Mouse (Mus musculus): ENCODE results near the gene Hagh. TPM values are rescaled to one million over a fixed set of nuclear protein-coding genes. Genes with fewer than 3 reads are reported as not detected.

Hagh gene
- polyA plus RNA-seq, 1 experiment from 2014 or later = 61.5 TPM

GRCm38 (mm10) chr17:24898041-24898854 lies 58.3 kb downstream of the Hagh start:
- Histone ChIP-seq H3K4me3 (peak overlapping the region; percentile 4; the same call in 1 of the 2 replicates), H3K4me2 (0 out of 2 replicates have a peak overlapping the region, but pooled peaks have one; percentile 92), H3K27ac (no peak overlapping the region), H3K36me3 (replicated peaks) (peaks cover 60% of the 10 kb centered on the region), H3K9ac (peak overlapping the region; percentile 90; the same call in 1 of the 2 replicates), H3K27me3 (replicated peaks) (no peaks in the 10 kb centered on the region), H3K4me1 (peaks cover 45% of the 10 kb centered on the region), H3K9me3 (no peaks in the 10 kb centered on the region)
- WGBS = 92% methylated on average over 4 of the region's 4 CpGs
- ATAC-seq (replicated peaks) = no peak

GRCm38 (mm10) chr17:24899153-24899552 lies 59.2 kb downstream of the Hagh start:
- Histone ChIP-seq H3K9me3 (no peaks in the 10 kb centered on the region), H3K27ac (no peak overlapping the region), H3K27me3 (replicated peaks) (no peaks in the 10 kb centered on the region), H3K36me3 (replicated peaks) (peaks cover 66% of the 10 kb centered on the region), H3K4me2 (no peak overlapping the region), H3K9ac (no peak overlapping the region), H3K4me3 (no peak overlapping the region), H3K4me1 (peaks cover 36% of the 10 kb centered on the region)
- ATAC-seq (replicated peaks) = no peak
- WGBS = 83% methylated on average over 5 of the region's 5 CpGs

- ATAC-seq (replicated peaks) = no peak
- 95% methylated on average over 6 of the region's 6 CpGs for WGBS
- H3K9ac ChIP-seq = no peak overlapping the region
- peaks cover 32% of the 10 kb centered on the region for H3K4me1 ChIP-seq
- peaks cover 73% of the 10 kb centered on the region for H3K36me3 ChIP-seq (replicated peaks)
- H3K27me3 ChIP-seq (replicated peaks) = no peaks in the 10 kb centered on the region
- no peak overlapping the region for H3K4me2 ChIP-seq
- H3K4me3 ChIP-seq = no peak overlapping the region
- H3K9me3 ChIP-seq = no peaks in the 10 kb centered on the region
- no peak overlapping the region for H3K27ac ChIP-seq
Observed at GRCm38 (mm10) chr17:24900014-24900413, 60.1 kb downstream of the Hagh start.

GRCm38 (mm10) chr17:24902124-24902523 lies 62.2 kb downstream of the Hagh start:
- Histone ChIP-seq H3K27ac (no peak overlapping the region), H3K4me2 (no peak overlapping the region), H3K36me3 (replicated peaks) (peaks cover 91% of the 10 kb centered on the region), H3K4me3 (no peak overlapping the region), H3K9ac (no peak overlapping the region), H3K9me3 (no peaks in the 10 kb centered on the region), H3K4me1 (peaks cover 14% of the 10 kb centered on the region), H3K27me3 (replicated peaks) (no peaks in the 10 kb centered on the region)
- 88% methylated on average over 5 of the region's 5 CpGs for WGBS
- no peak for ATAC-seq (replicated peaks)

GRCm38 (mm10) chr17:24902671-24903474 lies 62.9 kb downstream of the Hagh start:
- Histone ChIP-seq H3K4me2 (no peak overlapping the region), H3K27me3 (replicated peaks) (no peaks in the 10 kb centered on the region), H3K9me3 (no peaks in the 10 kb centered on the region), H3K36me3 (replicated peaks) (peaks cover 94% of the 10 kb centered on the region), H3K9ac (no peak overlapping the region), H3K4me1 (peaks cover 7% of the 10 kb centered on the region), H3K4me3 (no peak overlapping the region), H3K27ac (no peak overlapping the region)
- ATAC-seq (replicated peaks) = no peak
- WGBS = 71% methylated on average over 9 of the region's 9 CpGs

GRCm38 (mm10) chr17:24903767-24904166 lies 63.8 kb downstream of the Hagh start:
- H3K9me3 ChIP-seq = no peaks in the 10 kb centered on the region
- no peaks in the 10 kb centered on the region for H3K4me1 ChIP-seq

GRCm38 (mm10) chr17:24907591-24907990 lies 67.6 kb downstream of the Hagh start:
- Histone ChIP-seq H3K9me3 (no peaks in the 10 kb centered on the region), H3K4me2 (no peak overlapping the region), H3K4me1 (no peaks in the 10 kb centered on the region), H3K9ac (no peak overlapping the region), H3K27me3 (replicated peaks) (no peaks in the 10 kb centered on the region), H3K36me3 (replicated peaks) (peaks cover 89% of the 10 kb centered on the region), H3K27ac (no peak overlapping the region), H3K4me3 (no peak overlapping the region)
- no peak for ATAC-seq (replicated peaks)
- WGBS = 97% methylated on average over 2 of the region's 2 CpGs

More at GRCm38 (mm10) chr17:24903767-24904166, 63.8 kb downstream of the Hagh start:
- Histone ChIP-seq H3K27ac (no peak overlapping the region), H3K27me3 (replicated peaks) (no peaks in the 10 kb centered on the region), H3K4me3 (no peak overlapping the region), H3K36me3 (replicated peaks) (peaks cover 94% of the 10 kb centered on the region), H3K9ac (no peak overlapping the region), H3K4me2 (no peak overlapping the region)
- WGBS = 95% methylated on average over 9 of the region's 9 CpGs
- ATAC-seq (replicated peaks) = no peak

GRCm38 (mm10) chr17:24913984-24914383 lies 74.0 kb downstream of the Hagh start:
- Histone ChIP-seq H3K9me3 (no peaks in the 10 kb centered on the region), H3K27me3 (replicated peaks) (no peaks in the 10 kb centered on the region), H3K4me1 (no peaks in the 10 kb centered on the region), H3K4me3 (no peak overlapping the region), H3K36me3 (replicated peaks) (peaks cover 88% of the 10 kb centered on the region), H3K4me2 (no peak overlapping the region), H3K9ac (no peak overlapping the region), H3K27ac (no peak overlapping the region)
- ATAC-seq (replicated peaks) = no peak

Other genes starting within 250 kb of the Hagh start
- 83.8 and 89.6 TPM in 2 replicates for gene Tsc2, start 207.5 kb upstream of the Hagh start, polyA plus RNA-seq (2015; fragmentation: Nextera tagmentation; extraction: Ambion mirVana)
- gene Nthl1, start 207.5 kb upstream of the Hagh start, polyA plus RNA-seq (2015; fragmentation: Nextera tagmentation; extraction: Ambion mirVana) = 10.0 and 11.0 TPM in 2 replicates
- gene Slc9a3r2, start 189.8 kb upstream of the Hagh start, polyA plus RNA-seq (2015; fragmentation: Nextera tagmentation; extraction: Ambion mirVana) = 45.3 and 52.6 TPM in 2 replicates
- 0.38 and 0.66 TPM in 2 replicates for gene Npw, start 181.7 kb upstream of the Hagh start, polyA plus RNA-seq (2015; fragmentation: Nextera tagmentation; extraction: Ambion mirVana)
- gene Zfp598, start 170.5 kb upstream of the Hagh start, polyA plus RNA-seq (2015; fragmentation: Nextera tagmentation; extraction: Ambion mirVana) = 21.9 and 22.9 TPM in 2 replicates
- 240 and 255 TPM in 2 replicates for gene Syngr3, start 150.2 kb upstream of the Hagh start, polyA plus RNA-seq (2015; fragmentation: Nextera tagmentation; extraction: Ambion mirVana)
- gene Gfer, start 144.0 kb upstream of the Hagh start, polyA plus RNA-seq (2015; fragmentation: Nextera tagmentation; extraction: Ambion mirVana) = 36.2 and 39.2 TPM in 2 replicates
- gene Noxo1, start 143.9 kb upstream of the Hagh start, polyA plus RNA-seq (2015; fragmentation: Nextera tagmentation; extraction: Ambion mirVana) = 2.1 and 2.5 TPM in 2 replicates
- gene Tbl3, start 132.5 kb upstream of the Hagh start, polyA plus RNA-seq (2015; fragmentation: Nextera tagmentation; extraction: Ambion mirVana) = 71.4 and 72.1 TPM in 2 replicates
- gene Rnf151, start 122.1 kb upstream of the Hagh start, polyA plus RNA-seq (2015; fragmentation: Nextera tagmentation; extraction: Ambion mirVana) = not detected in 2 replicates
- 706 and 744 TPM in 2 replicates for gene Rps2, start 122.0 kb upstream of the Hagh start, polyA plus RNA-seq (2015; fragmentation: Nextera tagmentation; extraction: Ambion mirVana)
- gene Ndufb10, start 115.7 kb upstream of the Hagh start, polyA plus RNA-seq (2015; fragmentation: Nextera tagmentation; extraction: Ambion mirVana) = 270 and 281 TPM in 2 replicates
- gene Rpl3l, start 112.3 kb upstream of the Hagh start, polyA plus RNA-seq (2015; fragmentation: Nextera tagmentation; extraction: Ambion mirVana) = not detected in 2 replicates
- gene Msrb1, start 103.5 kb upstream of the Hagh start, polyA plus RNA-seq (2015; fragmentation: Nextera tagmentation; extraction: Ambion mirVana) = 16.5 and 19.8 TPM in 2 replicates
- gene Hs3st6, start 87.2 kb upstream of the Hagh start, polyA plus RNA-seq (2015; fragmentation: Nextera tagmentation; extraction: Ambion mirVana) = 0.25 TPM in 1 of 2 replicates, not detected in the other
- not detected in 2 replicates for gene Meiob, start 35.9 kb upstream of the Hagh start, polyA plus RNA-seq (2015; fragmentation: Nextera tagmentation; extraction: Ambion mirVana)
- 19.1 TPM in 2 replicates for gene Fahd1, start 10.2 kb downstream of the Hagh start, polyA plus RNA-seq (2015; fragmentation: Nextera tagmentation; extraction: Ambion mirVana)
- gene Igfals, start 25.9 kb downstream of the Hagh start, polyA plus RNA-seq (2015; fragmentation: Nextera tagmentation; extraction: Ambion mirVana) = 0.10 TPM in 1 of 2 replicates, not detected in the other
- 61.2 and 65.7 TPM in 2 replicates for gene Nubp2, start 46.2 kb downstream of the Hagh start, polyA plus RNA-seq (2015; fragmentation: Nextera tagmentation; extraction: Ambion mirVana)
- 94.1 and 97.2 TPM in 2 replicates for gene Spsb3, start 46.5 kb downstream of the Hagh start, polyA plus RNA-seq (2015; fragmentation: Nextera tagmentation; extraction: Ambion mirVana)
- gene Eme2, start 54.9 kb downstream of the Hagh start, polyA plus RNA-seq (2015; fragmentation: Nextera tagmentation; extraction: Ambion mirVana) = 31.5 and 33.4 TPM in 2 replicates
- 73.1 and 78.9 TPM in 2 replicates for gene Mrps34, start 55.0 kb downstream of the Hagh start, polyA plus RNA-seq (2015; fragmentation: Nextera tagmentation; extraction: Ambion mirVana)
- 79.7 and 82.3 TPM in 2 replicates for gene Nme3, start 56.4 kb downstream of the Hagh start, polyA plus RNA-seq (2015; fragmentation: Nextera tagmentation; extraction: Ambion mirVana)
- gene Mapk8ip3, start 96.8 kb downstream of the Hagh start, polyA plus RNA-seq (2015; fragmentation: Nextera tagmentation; extraction: Ambion mirVana) = 99.5 and 112 TPM in 2 replicates
- gene Jpt2, start 120.5 kb downstream of the Hagh start, polyA plus RNA-seq (2015; fragmentation: Nextera tagmentation; extraction: Ambion mirVana) = 102 and 103 TPM in 2 replicates
- gene Cramp1l, start 175.6 kb downstream of the Hagh start, polyA plus RNA-seq (2015; fragmentation: Nextera tagmentation; extraction: Ambion mirVana) = 6.3 and 7.1 TPM in 2 replicates
- gene Ift140, start 175.9 kb downstream of the Hagh start, polyA plus RNA-seq (2015; fragmentation: Nextera tagmentation; extraction: Ambion mirVana) = 20.0 and 22.5 TPM in 2 replicates
- 12.6 and 13.0 TPM in 2 replicates for gene Tmem204, start 243.4 kb downstream of the Hagh start, polyA plus RNA-seq (2015; fragmentation: Nextera tagmentation; extraction: Ambion mirVana)

All from midbrain, embryonic 15.5 days (tissue).